Mouse (Mus musculus) cerebellum, adult (tissue): Measurements from ENCODE around the gene Ccdc71.

Experiments used
- ATAC-seq: cut with Nextera tagmentation; 2 replicates; pipeline ENCODE4 v1.9.2; 2017; ENCODE audit warnings: mild to moderate bottlenecking, moderate library complexity, mixed read lengths; ENCODE audit not compliant: insufficient number of reproducible peaks, low FRiP score, low TSS enrichment

Gene Ccdc71

GRCm38 (mm10) chr9:108486973-108487530, 26.7 kb downstream of the Ccdc71 start:
- no peak for ATAC-seq

GRCm38 (mm10) chr9:108488403-108488802, 28.1 kb downstream of the Ccdc71 start:
- no peak for ATAC-seq

GRCm38 (mm10) chr9:108489215-108489614, 28.9 kb downstream of the Ccdc71 start:
- ATAC-seq, result no peak

DNA sequence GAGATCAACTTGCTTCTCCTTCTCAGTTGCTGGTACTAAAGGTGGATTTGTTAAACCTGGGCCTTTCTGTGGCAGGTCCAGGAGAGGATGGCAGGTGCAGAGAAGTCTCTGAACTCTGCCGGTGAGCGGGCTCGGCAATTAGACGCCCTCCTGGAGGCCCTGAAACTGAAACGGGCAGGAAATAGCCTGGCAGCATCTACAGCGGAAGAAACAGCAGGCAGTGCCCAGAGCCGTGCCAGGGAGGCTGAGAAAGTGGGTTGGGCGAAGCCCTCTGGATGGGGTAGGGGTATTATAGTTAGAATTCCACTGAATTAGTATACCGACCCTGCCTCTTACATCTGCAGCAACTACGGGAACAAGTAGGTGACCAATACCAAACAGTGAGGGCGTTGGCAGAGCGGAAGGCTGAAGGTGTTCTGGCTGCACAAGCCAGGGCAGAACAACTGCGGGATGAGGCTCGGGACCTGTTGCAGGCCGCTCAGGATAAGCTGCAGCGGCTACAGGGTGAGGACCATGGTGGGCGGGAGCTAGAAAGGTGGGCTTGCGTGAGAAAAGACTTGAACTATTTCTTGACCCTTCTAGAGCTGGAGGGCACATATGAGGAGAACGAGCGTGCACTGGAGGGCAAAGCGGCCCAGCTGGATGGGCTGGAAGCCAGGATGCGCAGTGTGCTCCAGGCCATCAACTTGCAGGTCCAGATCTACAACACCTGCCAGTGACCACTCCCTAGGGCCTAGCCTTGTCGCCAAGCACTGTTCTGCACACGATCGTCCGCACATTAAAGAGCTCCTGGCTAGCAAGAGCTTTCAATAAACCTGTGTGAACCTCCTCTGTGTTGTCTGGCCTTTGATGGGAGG, 29.6 kb downstream of the Ccdc71 start:
- ATAC-seq, result no peak; the same call in 1 of the 2 replicates

- ATAC-seq, result peak; percentile 90
Measured at GRCm38 (mm10) chr9:108490559-108491285, 30.4 kb downstream of the Ccdc71 start, which contains the start of gene Usp19. Usp19 (plus strand) TSS chr9:108490602.

DNA sequence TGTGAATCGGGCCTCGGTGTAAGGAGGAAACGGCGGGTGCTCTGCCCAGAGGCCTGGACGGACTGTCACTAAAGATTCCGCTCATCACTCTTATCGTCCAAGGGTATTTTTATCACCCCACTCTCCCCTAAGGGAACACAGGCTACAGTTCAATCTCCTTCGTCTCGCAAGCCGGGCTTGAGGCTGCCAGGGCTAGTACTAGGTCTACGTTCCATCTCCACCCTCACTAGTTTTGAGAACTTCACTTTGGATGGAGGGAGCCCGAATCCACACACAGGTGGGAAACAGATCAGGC, 30.9 kb downstream of the Ccdc71 start:
- ATAC-seq, result no peak

DNA sequence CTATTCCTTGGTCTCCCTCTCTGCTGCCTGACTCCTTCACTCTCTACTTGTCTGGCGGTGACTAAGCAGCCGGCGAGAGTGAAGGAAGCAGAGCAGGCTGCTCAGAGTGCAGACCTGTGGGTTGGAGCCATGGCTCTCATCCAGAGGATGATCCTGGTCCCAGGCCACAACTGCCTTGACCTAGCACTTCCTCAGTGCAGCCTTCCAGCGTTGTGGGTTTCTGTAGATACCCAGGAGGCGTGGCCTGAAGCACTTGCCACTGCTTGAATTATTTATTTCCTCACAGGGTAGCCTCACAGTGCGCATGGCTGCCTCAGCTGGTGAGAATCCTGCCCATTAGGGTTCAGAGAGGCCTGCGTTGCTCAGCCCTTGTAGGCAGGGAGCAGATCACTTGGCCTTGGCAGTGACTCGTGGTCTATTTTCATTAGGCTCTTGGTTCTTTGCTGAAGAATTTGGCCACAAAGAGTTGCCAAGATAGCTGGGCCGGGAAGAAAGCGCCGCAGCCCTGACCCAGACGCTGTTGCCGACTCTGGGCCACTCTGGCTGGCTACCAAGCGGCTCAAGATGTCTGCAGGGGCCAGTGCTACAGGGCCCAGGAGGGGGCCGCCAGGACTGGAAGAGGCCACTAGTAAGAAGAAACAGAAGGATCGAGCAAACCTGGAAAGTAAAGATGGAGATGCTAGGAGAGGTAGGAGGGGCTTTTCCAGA, 31.9 kb downstream of the Ccdc71 start:
- ATAC-seq, result no peak

- no peak for ATAC-seq
Measured at GRCm38 (mm10) chr9:108493246-108493645, 32.9 kb downstream of the Ccdc71 start.

DNA sequence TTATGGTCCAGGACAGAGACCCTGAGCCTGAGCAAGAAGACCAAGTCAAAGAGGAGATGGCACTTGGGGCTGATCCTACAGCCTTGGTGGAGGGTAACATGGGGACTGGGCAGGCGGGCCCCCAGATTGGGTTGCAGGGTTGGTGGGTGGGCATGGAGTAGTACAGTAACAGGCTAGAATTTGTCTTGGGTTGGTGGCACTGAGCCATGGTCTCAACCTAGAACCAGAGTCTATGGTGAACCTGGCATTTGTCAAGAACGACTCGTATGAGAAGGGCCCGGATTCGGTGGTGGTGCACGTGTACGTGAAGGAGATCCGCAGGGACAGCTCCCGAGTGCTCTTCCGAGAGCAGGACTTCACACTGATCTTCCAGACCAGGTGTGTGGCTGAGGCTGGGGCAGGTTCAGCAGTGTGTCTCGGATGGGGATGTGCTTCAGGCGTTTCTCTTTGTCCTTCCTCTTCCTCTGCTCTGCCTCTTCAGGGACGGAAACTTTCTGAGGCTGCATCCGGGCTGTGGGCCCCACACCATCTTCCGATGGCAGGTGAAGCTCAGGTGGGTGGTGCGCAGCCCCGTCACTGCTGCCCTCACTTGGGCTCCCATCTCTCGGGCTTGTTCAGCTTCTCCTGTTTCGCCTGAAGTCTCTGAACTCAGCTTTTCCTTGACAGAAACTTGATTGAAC, 34.0 kb downstream of the Ccdc71 start:
- no peak for ATAC-seq

DNA sequence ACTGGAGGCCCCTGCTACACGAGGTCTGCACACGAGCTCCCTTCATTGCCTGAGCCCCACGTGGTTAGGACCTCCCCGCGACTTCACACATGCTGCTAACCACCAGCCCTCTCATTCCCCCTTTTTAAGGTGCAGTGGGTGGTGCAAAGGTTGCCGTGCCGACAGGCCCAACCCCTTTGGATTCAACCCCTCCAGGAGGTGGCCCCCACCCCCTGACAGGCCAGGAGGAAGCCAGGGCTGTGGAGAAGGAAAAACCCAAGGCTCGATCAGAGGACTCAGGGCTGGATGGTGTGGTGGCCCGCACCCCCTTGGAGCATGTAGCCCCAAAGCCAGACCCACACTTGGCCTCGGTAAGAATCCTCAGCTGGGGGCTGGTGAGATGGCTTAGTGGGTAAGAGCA, 34.6 kb downstream of the Ccdc71 start:
- no peak for ATAC-seq

- no peak for ATAC-seq
Measured at GRCm38 (mm10) chr9:108499231-108499630, 38.9 kb downstream of the Ccdc71 start.

DNA sequence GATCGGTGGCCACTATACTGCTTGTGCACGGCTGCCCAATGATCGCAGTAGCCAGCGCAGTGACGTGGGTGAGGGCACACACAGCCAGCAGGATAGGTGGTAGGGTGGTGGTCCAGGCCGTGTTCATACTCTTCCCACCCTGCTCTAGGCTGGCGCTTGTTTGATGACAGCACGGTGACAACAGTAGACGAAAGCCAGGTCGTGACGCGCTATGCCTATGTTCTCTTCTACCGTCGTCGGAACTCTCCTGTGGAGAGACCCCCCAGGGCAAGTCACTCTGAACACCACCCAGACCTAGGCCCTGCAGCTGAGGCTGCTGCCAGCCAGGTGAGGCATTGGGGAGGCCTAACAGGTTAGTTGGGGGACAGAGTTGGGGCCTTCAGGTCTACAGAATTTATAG, 39.6 kb downstream of the Ccdc71 start:
- no peak for ATAC-seq

GRCm38 (mm10) chr9:108506901-108507300, 46.6 kb downstream of the Ccdc71 start:
- no peak for ATAC-seq

DNA sequence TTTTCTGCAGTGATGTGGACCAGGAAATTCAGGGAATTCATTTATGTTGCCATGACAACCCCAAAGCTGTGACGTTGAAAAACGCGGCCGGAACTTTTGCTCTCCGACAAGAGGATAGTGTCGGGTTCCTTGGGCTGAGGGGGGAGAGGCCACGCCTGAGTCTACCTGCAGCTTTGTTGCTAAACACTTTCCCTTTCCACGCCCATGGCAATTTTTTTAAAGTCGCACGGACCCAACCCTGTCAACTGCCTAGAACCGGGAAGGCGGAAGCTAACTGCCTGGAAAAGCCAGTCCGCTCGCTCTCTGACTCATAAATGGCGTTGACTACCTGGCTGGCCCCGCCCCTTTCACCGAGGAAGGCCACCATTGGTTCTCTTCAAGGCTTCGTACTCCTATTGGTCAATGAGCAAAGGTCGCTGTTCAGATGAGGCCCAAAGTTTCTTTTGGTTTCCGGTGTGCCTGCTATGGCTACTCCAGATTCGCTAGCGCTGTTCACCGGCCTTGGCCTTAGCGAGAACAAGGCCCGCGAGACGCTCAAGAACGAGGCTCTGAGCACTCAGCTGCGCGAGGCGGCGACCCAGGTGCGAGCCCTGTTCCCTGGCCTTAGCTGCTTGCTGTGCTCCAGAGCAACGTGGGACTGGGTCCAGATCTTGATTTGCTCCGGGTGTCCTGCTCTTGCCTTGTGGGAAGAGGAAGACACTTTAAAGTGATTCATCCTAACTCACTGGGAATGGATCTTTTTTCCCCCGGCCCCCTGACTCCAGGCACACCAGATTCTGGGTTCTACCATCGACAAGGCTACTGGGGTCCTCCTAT, 47.5 kb downstream of the Ccdc71 start, which contains the start of gene Qars:
Gene Qars (plus strand): TSS at position 88 of the 816 bp plus-strand sequence.
- ATAC-seq, result peak; percentile 97

DNA sequence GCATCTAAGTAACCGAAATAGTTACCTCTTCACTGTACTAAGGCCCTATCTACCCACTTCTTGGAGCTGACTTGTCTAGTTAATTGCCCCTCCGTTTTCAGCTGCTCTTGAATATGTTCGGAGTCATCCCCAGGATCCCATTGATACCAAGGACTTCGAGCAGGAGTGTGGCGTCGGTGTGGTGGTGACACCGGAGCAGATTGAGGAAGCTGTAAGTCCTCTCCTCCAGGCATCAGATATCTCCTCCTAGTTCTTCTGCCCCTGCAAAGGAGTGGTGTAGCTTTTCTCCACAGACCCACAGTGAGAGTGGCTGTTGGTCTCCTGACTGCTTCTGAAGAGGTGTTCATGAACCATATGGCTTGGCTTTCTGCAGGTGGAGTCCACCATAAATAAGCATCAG, 48.4 kb downstream of the Ccdc71 start:
- no peak for ATAC-seq
